Mouse (Mus musculus) liver, embryonic 16.5 days (tissue): Measurements from ENCODE around the gene Zfp644. TPM values are rescaled to one million over a fixed set of nuclear protein-coding genes. Genes with fewer than 3 reads are reported as not detected.

ENCODE experiments used
- ATAC-seq: fragments of 200-750 bp; cut with Nextera tagmentation; 2 replicates; pipeline ENCODE4 v1.8.0; 2017; ENCODE audit warnings: low read depth, mild to moderate bottlenecking, moderate number of reproducible peaks, moderate library complexity
- H3K27ac ChIP-seq: fragments of 300-500 bp; sonication (generic); 2 replicates; pipeline ENCODE4 v1.5.1; 2014; ENCODE audit warnings: mild to moderate bottlenecking, low read length
- H3K27me3 ChIP-seq: fragments of 300-500 bp; sonication (generic); 2 replicates; pipeline ENCODE4 v1.6.1; 2014; ENCODE audit warnings: low read depth, low read length, mixed read lengths; ENCODE audit not compliant: control insufficient read depth, insufficient read depth
- H3K36me3 ChIP-seq: fragments of 300-500 bp; sonication (generic); 2 replicates; pipeline ENCODE4 v1.6.1; 2014; ENCODE audit warnings: mild to moderate bottlenecking; ENCODE audit not compliant: control insufficient read depth, insufficient read depth
- H3K4me1 ChIP-seq: fragments of 300-500 bp; sonication (generic); 2 replicates; pipeline ENCODE4 v1.6.1; 2014; ENCODE audit warnings: low read depth, low read length, mixed read lengths; ENCODE audit not compliant: control insufficient read depth
- H3K4me2 ChIP-seq: fragments of 300-500 bp; sonication (generic); 2 replicates; pipeline ENCODE4 v1.6.1; 2014; ENCODE audit warnings: low read depth, low read length, mixed read lengths
- H3K4me3 ChIP-seq: fragments of 300-500 bp; sonication (generic); 2 replicates; pipeline ENCODE4 v1.5.1; 2014; ENCODE audit warnings: low read depth, mild to moderate bottlenecking, low read length
- H3K9ac ChIP-seq: fragments of 300-500 bp; sonication (generic); 2 replicates; pipeline ENCODE4 v1.6.1; 2014; ENCODE audit warnings: low read depth, low read length
- H3K9me3 ChIP-seq: fragments of 300-500 bp; sonication (generic); replicated peaks from 2 replicates; pipeline ENCODE4 v1.6.1; 2016; ENCODE audit warnings: low read length; ENCODE audit not compliant: control insufficient read depth
- WGBS: fragments of 180-500 bp; shearing (Covaris S2); extraction: QIAGEN DNeasy Blood & Tissue Kit; methylation state at CpG from one replicate; pipeline ENCODE4 v1.1.7; 2014; ENCODE audit not compliant: insufficient replicate concordance; 5-methylcytosine and 5-hydroxymethylcytosine counted together
- polyA plus RNA-seq: library from polyadenylated mRNA; unstranded; fragments of >200 nt; fragmentation: Nextera tagmentation; extraction: Ambion mirVana; gene quantifications from 2 replicates; pipeline ENCODE4 v1.2.1, GENCODE M21; 2015

Zfp644 gene
- polyA plus RNA-seq, 1 experiment from 2014 or later, result 15.8 TPM

DNA sequence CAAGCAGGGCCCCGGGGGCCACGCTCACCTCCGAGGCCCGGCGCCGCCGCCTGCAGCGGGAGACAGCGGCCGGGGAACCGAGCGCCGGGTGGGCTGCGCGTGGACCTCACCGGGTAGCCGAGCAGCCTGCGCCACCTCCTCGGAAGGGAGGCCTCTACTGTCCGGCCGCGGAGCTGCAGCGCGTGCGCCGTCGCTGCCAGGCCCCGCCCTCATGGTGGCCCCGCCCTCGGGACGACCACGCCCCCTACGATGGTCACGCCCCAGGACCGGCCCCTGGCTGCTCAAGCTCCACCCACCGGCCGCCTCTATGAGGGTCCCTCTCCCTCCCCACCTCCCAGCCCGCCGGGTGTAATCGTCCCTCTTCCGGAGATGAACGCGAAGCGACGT lies 122.5 kb downstream of the Zfp644 start:
- ATAC-seq, result peak; percentile 84
- Histone ChIP-seq H3K27me3 (peaks cover 25% of the 10 kb centered on the region), H3K4me2 (peak overlapping the region; percentile 97), H3K36me3 (no peaks in the 10 kb centered on the region), H3K4me1 (peaks cover 5% of the 10 kb centered on the region; the same call in 1 of the 2 replicates), H3K9ac (peak overlapping the region; percentile 54), H3K27ac (no peak overlapping the region), H3K9me3 (no peaks in the 10 kb centered on the region), H3K4me3 (peak overlapping the region; percentile 61)
- WGBS, result 2% methylated on average over 44 of the region's 45 CpGs

- no peak overlapping the region for H3K27ac ChIP-seq
- WGBS, result 5% methylated on average over 51 of the region's 55 CpGs
- peak; percentile 59 for ATAC-seq
- H3K36me3 ChIP-seq, result no peaks in the 10 kb centered on the region
- H3K4me1 ChIP-seq, result peaks cover 5% of the 10 kb centered on the region; the same call in 1 of the 2 replicates
- H3K9me3 ChIP-seq, result no peaks in the 10 kb centered on the region
- peak overlapping the region; percentile 97 for H3K4me2 ChIP-seq
- peak overlapping the region; percentile 61 for H3K4me3 ChIP-seq
- peak overlapping the region; percentile 54 for H3K9ac ChIP-seq
- H3K27me3 ChIP-seq, result peaks cover 25% of the 10 kb centered on the region
Observed at GRCm38 (mm10) chr5:106573742-106574559, 123.1 kb downstream of the Zfp644 start.

Other genes starting within 250 kb of the Zfp644 start
- not detected in 2 replicates for gene Barhl2, start 239.1 kb downstream of the Zfp644 start, polyA plus RNA-seq
- gene Gm17304, start 88.2 kb downstream of the Zfp644 start, polyA plus RNA-seq, result not detected in 2 replicates
- 0.12 TPM in 1 of 2 replicates, not detected in the other for gene Hfm1, start 229.0 kb upstream of the Zfp644 start, polyA plus RNA-seq